Mouse (Mus musculus) cerebellum, postnatal 25 days (tissue): Measurements from ENCODE around the gene Tsr3.

Experiments used
- DNase-seq, 2 experiments: peaks; one replicate each; pipeline ENCODE4 v3.0.0; 2021; ENCODE audit warnings: mixed read lengths in 2 of 2

Gene Tsr3

GRCm38 (mm10) chr17:25244239-25244638, 4.3 kb downstream of the Tsr3 start:
- DNase-seq = no peak

- DNase-seq = no peak
Observed at GRCm38 (mm10) chr17:25248033-25248750, 8.2 kb downstream of the Tsr3 start.

GRCm38 (mm10) chr17:25250181-25250835, 10.3 kb downstream of the Tsr3 start:
- DNase-seq = peak in 1 of 2 experiments; percentile 37

GRCm38 (mm10) chr17:25252643-25253042, 12.7 kb downstream of the Tsr3 start:
- DNase-seq = no peak

- no peak for DNase-seq
Observed at GRCm38 (mm10) chr17:25253760-25254159, 13.8 kb downstream of the Tsr3 start.

GRCm38 (mm10) chr17:25255110-25255509, 15.1 kb downstream of the Tsr3 start:
- DNase-seq = no peak

- no peak for DNase-seq
Observed at GRCm38 (mm10) chr17:25256140-25256754, 16.3 kb downstream of the Tsr3 start, which contains the start of gene Baiap3. Gene Baiap3 (minus strand): TSS chr17:25256364.

GRCm38 (mm10) chr17:25257804-25258261, 17.9 kb downstream of the Tsr3 start:
- no peak for DNase-seq

- DNase-seq = peak; percentile 45 to 59
Observed at GRCm38 (mm10) chr17:25264453-25264852, 24.5 kb downstream of the Tsr3 start.

- DNase-seq = no peak
Observed at GRCm38 (mm10) chr17:25270795-25271335, 30.9 kb downstream of the Tsr3 start.

- DNase-seq = no peak
Observed at GRCm38 (mm10) chr17:25272326-25272725, 32.4 kb downstream of the Tsr3 start.

- DNase-seq = peak; percentile 91 to 98
Observed at GRCm38 (mm10) chr17:25272951-25273705, 33.2 kb downstream of the Tsr3 start.

GRCm38 (mm10) chr17:25273706-25274501, 33.9 kb downstream of the Tsr3 start:
- peak; percentile 93 to 99 for DNase-seq

GRCm38 (mm10) chr17:25274571-25275346, 34.8 kb downstream of the Tsr3 start, which contains the start of gene Ube2i:
Gene Ube2i (minus strand): TSS chr17:25274622.
- DNase-seq = peak in 1 of 2 experiments; percentile 27

GRCm38 (mm10) chr17:25275833-25276232, 35.9 kb downstream of the Tsr3 start:
- DNase-seq = no peak

GRCm38 (mm10) chr17:25282133-25282532, 42.2 kb downstream of the Tsr3 start:
- peak; percentile 32 to 44 for DNase-seq

- DNase-seq = peak; percentile 80 to 86
Observed at GRCm38 (mm10) chr17:25285033-25285432, 45.1 kb downstream of the Tsr3 start.

GRCm38 (mm10) chr17:25288842-25289241, 48.9 kb downstream of the Tsr3 start:
- peak; percentile 35 to 66 for DNase-seq

GRCm38 (mm10) chr17:25290411-25290810, 50.4 kb downstream of the Tsr3 start:
- no peak for DNase-seq
